In genomic region chr6:146890215-146890614, GRCm38 (mm10) we compare ENCODE assay signal across 10 mouse cellular contexts. TPM values are rescaled to one million over a fixed set of nuclear protein-coding genes. Genes with fewer than 3 reads are reported as not detected.
A peak's percentile ranks its signal among the peaks of the same experiment; 100 is the strongest.
DNase-seq lines count a peak whose midpoint lies in the region; ATAC-seq and TF ChIP-seq lines count a peak whose summit lies in the region.
"Had no signal": no experiment of that assay in that cellular context is flagged by ENCODE, and none has a peak within 500 bp of the region (broad histone marks: within the 10 kb centered on the region; RNA-seq: fewer than 3 reads in every experiment).

No protein-coding gene starts in this region.

- H3K27me3 ChIP-seq in heart, adult 2 months (ENCODE audit: control insufficient read depth, insufficient read depth, low read length) = no peaks in the 10 kb centered on the region
- H3K27me3 ChIP-seq in lung, embryonic 15.5 days = no peaks in the 10 kb centered on the region
- no peaks in the 10 kb centered on the region; the same call in 1 of the 2 replicates for H3K27me3 ChIP-seq in hindbrain, embryonic 15.5 days
- no peaks in the 10 kb centered on the region for H3K27me3 ChIP-seq in myocyte (ENCODE audit: control insufficient read depth, insufficient read depth, insufficient read length)

- no peak overlapping the region for H3ac ChIP-seq in myocyte (ENCODE audit: control insufficient read depth, insufficient read length)

- H3K9me3 ChIP-seq in lung, embryonic 15.5 days = no peaks in the 10 kb centered on the region
- H3K9me3 ChIP-seq in hindbrain, embryonic 15.5 days = no peaks in the 10 kb centered on the region

- peak overlapping the region; percentile 94 for H3K27ac ChIP-seq in heart, adult 2 months
- peak overlapping the region; percentile 37 for H3K27ac ChIP-seq in lung, embryonic 15.5 days
- H3K27ac ChIP-seq in hindbrain, embryonic 15.5 days (replicated peaks) = no peak overlapping the region
- H3K27ac ChIP-seq: macrophage had no signal

- no peak for TF ChIP-seq CTCF in heart, adult 2 months (IDR thresholded peaks at IDR 0.05)

- peak overlapping the region; percentile 8; the same call in 1 of the 2 replicates for H3K4me3 ChIP-seq in heart, adult 2 months
- H3K4me3 ChIP-seq in lung, embryonic 15.5 days = 0 out of 2 replicates have a peak overlapping the region, but pooled peaks have one; percentile 2
- H3K4me3 ChIP-seq in hindbrain, embryonic 15.5 days = no peak overlapping the region
- peak overlapping the region; percentile 87 for H3K4me3 ChIP-seq in myocyte

- no peaks in the 10 kb centered on the region; the same call in 1 of the 2 replicates for H3K36me3 ChIP-seq in heart, adult 2 months (ENCODE audit: control insufficient read depth, insufficient read depth, low read length)
- H3K36me3 ChIP-seq in lung, embryonic 15.5 days = no peaks in the 10 kb centered on the region
- no peaks in the 10 kb centered on the region for H3K36me3 ChIP-seq in hindbrain, embryonic 15.5 days
- no peaks in the 10 kb centered on the region for H3K36me3 ChIP-seq in myocyte (ENCODE audit: control insufficient read depth, insufficient read depth)

- H3K4me1 ChIP-seq in heart, adult 2 months (ENCODE audit: control insufficient read depth, insufficient read depth, low read length) = peaks cover 5% of the 10 kb centered on the region
- peaks cover 37% of the 10 kb centered on the region for H3K4me1 ChIP-seq in lung, embryonic 15.5 days
- peaks cover 7% of the 10 kb centered on the region for H3K4me1 ChIP-seq in hindbrain, embryonic 15.5 days (replicated peaks)

- 63% methylated on average over 2 of the region's 2 CpGs for WGBS in heart, adult 2 months
- 55% methylated on average over 2 of the region's 2 CpGs for WGBS in lung, embryonic 15.5 days
- WGBS in hindbrain, embryonic 15.5 days = 65% methylated on average over 2 of the region's 2 CpGs

- no peaks in the 10 kb centered on the region for H3K79me2 ChIP-seq in heart, adult 2 months (replicated peaks; ENCODE audit: control insufficient read depth, insufficient read depth, low read length)
- peaks cover 66% of the 10 kb centered on the region for H3K79me2 ChIP-seq in myocyte (ENCODE audit: control insufficient read depth, insufficient read depth)

- no peak for TF ChIP-seq POLR2A in heart, adult 2 months (IDR thresholded peaks at IDR 0.05; ENCODE audit: insufficient read depth, low read depth, low read length)
- TF ChIP-seq POLR2A in myocyte (IDR thresholded peaks at IDR 0.05; ENCODE audit: insufficient read length, low read depth) = no peak

- TF ChIP-seq EP300 in heart, adult 2 months (IDR thresholded peaks at IDR 0.05; ENCODE audit: insufficient read depth, low read depth, low read length) = no peak

- peak overlapping the region; percentile 35 for H3K4me2 ChIP-seq in lung, embryonic 15.5 days
- H3K4me2 ChIP-seq in hindbrain, embryonic 15.5 days = peak overlapping the region; percentile 86; the same call in 1 of the 2 replicates
- peak overlapping the region; percentile 78 for H3K4me2 ChIP-seq in myocyte (ENCODE audit: low read depth)

- DNase-seq in heart, adult 2 months = no peak
- no peak for DNase-seq in heart, postnatal 36 days
- no peak for DNase-seq in lung, postnatal 14 days
- DNase-seq in left cerebral cortex, postnatal 36 days (ENCODE audit: low spot score in 2 of 2) = no peak
- DNase-seq: cerebellum, adult 11-12 months had no signal

- intact Hi-C loops in heart, adult 2 months (cut with DNase I) = loop anchor here (2.0 kb wide), 1 partner anchor 21 kb away; no protein-coding TSS in a partner anchor
- intact Hi-C loops in heart, postnatal 36 days (cut with DNase I) = loop anchor here (1.0 kb wide), 1 partner anchor 22 kb away; no protein-coding TSS in a partner anchor
- intact Hi-C loops in left cerebral cortex, postnatal 36 days (cut with DNase I) = no loop called here

- no peak overlapping the region for H3K9ac ChIP-seq in heart, adult 2 months (ENCODE audit: low read depth, low read length)
- 0 out of 2 replicates have a peak overlapping the region, but pooled peaks have one; percentile 7 for H3K9ac ChIP-seq in lung, embryonic 15.5 days
- H3K9ac ChIP-seq in hindbrain, embryonic 15.5 days = no peak overlapping the region

- no peak for ATAC-seq in lung, embryonic 15.5 days (ENCODE audit: borderline replicate concordance, extremely low read depth, low FRiP score, low TSS enrichment)
- no peak for ATAC-seq in hindbrain, embryonic 15.5 days (ENCODE audit: low FRiP score, low read depth)
- ATAC-seq in megakaryocyte progenitor cell, adult 5-6 weeks (replicated peaks; ENCODE audit: poor library complexity) = no peak

TF ChIP-seq in myocyte, 11 proteins besides CTCF, POLR2A, EP300 and RAD21:
- TF ChIP-seq E2F4 (IDR thresholded peaks at IDR 0.05; ENCODE audit: insufficient read depth) (no peak), MAX (IDR thresholded peaks at IDR 0.05; ENCODE audit: low read depth) (no peak), CEBPB (IDR thresholded peaks at IDR 0.05; ENCODE audit: insufficient read depth, poor library complexity, severe bottlenecking) (no peak), REST (IDR thresholded peaks at IDR 0.05; ENCODE audit: insufficient read depth, insufficient read length) (no peak), TCF3 (IDR thresholded peaks at IDR 0.05; ENCODE audit: insufficient read length, low read depth) (no peak), TCF12 (IDR thresholded peaks at IDR 0.05; ENCODE audit: insufficient read depth, poor library complexity, severe bottlenecking) (no peak), POLR2AphosphoS2 (IDR thresholded peaks at IDR 0.05; ENCODE audit: insufficient read length, low read depth) (no peak), USF1 (IDR thresholded peaks at IDR 0.05; ENCODE audit: low read depth) (no peak), SRF (IDR thresholded peaks at IDR 0.05; ENCODE audit: control insufficient read depth, insufficient read length, low read depth) (no peak), MYOD1 (IDR thresholded peaks at IDR 0.05; ENCODE audit: control insufficient read depth in 1 of 3, insufficient read length in 2 of 3, low read depth in 2 of 3) (no peak), MYOG (IDR thresholded peaks at IDR 0.05; ENCODE audit: control insufficient read depth in 1 of 3, insufficient read depth in 1 of 3, insufficient read length in 2 of 3, low read depth in 2 of 3) (no peak)
TF ChIP-seq in myocyte: peak in this region for 0.

RNA-seq across cellular contexts. Expression of gene Ppfibp1, which starts 1.9 kb away (rescaled TPM):
- 100 to 1,000 TPM; 102 to 128 TPM for total RNA-seq in heart, adult 2 months (2021)
- 15.4 and 33.7 TPM in 2 replicates for polyA plus RNA-seq in heart, adult 2 months (2012; rRNA removed)
- total RNA-seq in heart, postnatal 36 days (2021) = 100 to 1,000 TPM; 111 to 115 TPM
- 45.9 and 52.3 TPM in 2 replicates for polyA plus RNA-seq in lung, embryonic 15.5 days (2015; fragmentation: Nextera tagmentation; extraction: Ambion mirVana)
- 12.8 and 17.6 TPM in 2 replicates for polyA plus RNA-seq in hindbrain, embryonic 15.5 days (2015; fragmentation: Nextera tagmentation; extraction: Ambion mirVana)
- polyA plus RNA-seq in myocyte (2012; fragmentation: generic; extraction: Trizol) = 79.3 TPM
- 6.8 and 9.5 TPM in 2 replicates for total RNA-seq in megakaryocyte progenitor cell, adult 5-6 weeks (2015)
- total RNA-seq in megakaryocyte progenitor cell, adult 5-6 weeks (2017) = 9.8 and 19.6 TPM in 2 replicates
- 10 to 100 TPM; 47.8 to 63.8 TPM for total RNA-seq in left cerebral cortex, postnatal 36 days (2021)

RNA-seq across cellular contexts. Expression of gene Smco2, which starts 40.3 kb away (rescaled TPM):
- total RNA-seq in heart, adult 2 months (2021) = 1 to 10 TPM; 2.0 TPM
- 0.47 and 0.76 TPM in 2 replicates for polyA plus RNA-seq in heart, adult 2 months (2012; rRNA removed)
- total RNA-seq in heart, postnatal 36 days (2021) = 1 to 10 TPM; 2.5 to 3.4 TPM
- not detected in 2 replicates for polyA plus RNA-seq in lung, embryonic 15.5 days (2015; fragmentation: Nextera tagmentation; extraction: Ambion mirVana)
- not detected in 2 replicates for polyA plus RNA-seq in hindbrain, embryonic 15.5 days (2015; fragmentation: Nextera tagmentation; extraction: Ambion mirVana)
- polyA plus RNA-seq in myocyte (2012; fragmentation: generic; extraction: Trizol) = not detected
- not detected in 2 replicates for total RNA-seq in megakaryocyte progenitor cell, adult 5-6 weeks (2015)
- not detected in 2 replicates for total RNA-seq in megakaryocyte progenitor cell, adult 5-6 weeks (2017)
- not detected for total RNA-seq in left cerebral cortex, postnatal 36 days (2021)
- polyA plus RNA-seq: macrophage had no signal

Comparison
In these comparisons a context has a peak if more than half of its experiments do, and no peak if none do; other contexts are left out.
1. H3K4me2 ChIP-seq: peak in every context shown above with its lines; median percentile 86 in hindbrain, embryonic 15.5 days; 78 in myocyte; 35 in lung, embryonic 15.5 days.